Mouse (Mus musculus) forebrain, embryonic 15.5 days (tissue): ENCODE measurements around the gene Nup133. TPM values are rescaled to one million over a fixed set of nuclear protein-coding genes. Genes with fewer than 3 reads are reported as not detected.

Experiments
- ATAC-seq: fragments of 200-750 bp; cut with Nextera tagmentation; replicated peaks from 2 replicates; pipeline ENCODE4 v1.8.0; 2017; ENCODE audit warnings: mild to moderate bottlenecking, moderate TSS enrichment, moderate library complexity
- H3K27ac ChIP-seq: fragments of 300-500 bp; sonication (generic); replicated peaks from 2 replicates; pipeline ENCODE4 v1.5.1; 2015; ENCODE audit warnings: mild to moderate bottlenecking, inconsistent platforms
- H3K27me3 ChIP-seq: fragments of 300-500 bp; sonication (generic); 2 replicates; pipeline ENCODE4 v1.6.1; 2015; ENCODE audit warnings: inconsistent platforms
- H3K36me3 ChIP-seq: fragments of 300-500 bp; sonication (generic); 2 replicates; pipeline ENCODE4 v1.6.1; 2015; ENCODE audit warnings: mild to moderate bottlenecking, inconsistent platforms
- H3K4me1 ChIP-seq: fragments of 300-500 bp; sonication (generic); 2 replicates; pipeline ENCODE4 v1.6.1; 2015; ENCODE audit warnings: inconsistent platforms
- H3K4me2 ChIP-seq: fragments of 300-500 bp; sonication (generic); replicated peaks from 2 replicates; pipeline ENCODE4 v1.6.1; 2015; ENCODE audit warnings: mild to moderate bottlenecking, inconsistent platforms
- H3K4me3 ChIP-seq: fragments of 300-500 bp; sonication (generic); 2 replicates; pipeline ENCODE4 v1.5.1; 2015; ENCODE audit warnings: mild to moderate bottlenecking, inconsistent platforms
- H3K9ac ChIP-seq: fragments of 300-500 bp; sonication (generic); replicated peaks from 2 replicates; pipeline ENCODE4 v1.6.1; 2015; ENCODE audit warnings: mild to moderate bottlenecking, inconsistent platforms
- H3K9me3 ChIP-seq: fragments of 300-500 bp; sonication (generic); 2 replicates; pipeline ENCODE4 v1.6.1; 2016; ENCODE audit warnings: inconsistent platforms
- whole genome bisulfite sequencing: fragments of 180-500 bp; shearing (Covaris S2); methylation state at CpG from one replicate; pipeline ENCODE4 v1.1.7; 2015; ENCODE audit warnings: mixed read lengths; 5-methylcytosine and 5-hydroxymethylcytosine counted together
- polyA plus RNA-seq: library from polyadenylated mRNA; unstranded; fragments of >200 nt; fragmentation: Nextera tagmentation; extraction: Ambion mirVana; gene quantifications from 2 replicates; pipeline ENCODE4 v1.2.1, GENCODE M21; 2015

Gene Nup133
- polyA plus RNA-seq, 1 experiment from 2014 or later = 33.4 TPM

DNA sequence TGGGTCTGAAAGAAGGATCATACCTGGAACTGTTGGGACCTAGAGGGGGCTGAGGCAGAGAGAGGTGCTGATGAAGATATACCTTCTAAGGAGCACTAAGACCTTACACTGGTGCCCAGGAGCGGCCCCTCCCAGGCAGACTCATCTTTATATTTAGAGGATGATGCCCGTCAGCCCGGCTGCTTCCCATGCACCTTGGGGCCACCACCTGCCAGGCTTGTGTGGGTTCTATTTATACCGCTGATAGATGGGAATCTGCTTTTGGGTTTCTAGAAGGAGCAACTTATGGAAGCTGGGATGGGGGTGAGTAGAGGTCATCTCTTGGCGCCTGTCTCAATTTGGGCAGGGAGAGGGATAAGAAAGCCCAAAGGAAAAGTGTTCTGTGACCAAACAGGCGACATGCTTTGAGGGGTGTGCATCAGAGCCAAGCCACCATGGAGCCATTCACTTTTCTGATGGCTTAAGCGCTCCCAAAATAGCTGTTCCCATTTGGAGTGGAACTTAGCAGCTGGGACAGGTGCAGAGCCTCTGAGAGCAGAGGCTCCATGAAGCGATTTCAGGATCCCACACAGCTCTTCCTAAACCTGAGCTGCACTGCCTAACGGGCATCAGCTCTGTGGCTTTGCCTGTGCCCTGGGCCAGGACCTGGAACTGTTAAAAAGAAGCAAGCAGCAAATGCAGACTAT is 53.2 kb downstream of the Nup133 start:
- no peak overlapping the region for H3K9ac ChIP-seq
- peaks cover 13% of the 10 kb centered on the region for H3K36me3 ChIP-seq
- no peak overlapping the region for H3K4me3 ChIP-seq
- H3K27me3 ChIP-seq = peaks cover 40% of the 10 kb centered on the region
- no peak for ATAC-seq
- no peak overlapping the region for H3K4me2 ChIP-seq
- H3K9me3 ChIP-seq = no peaks in the 10 kb centered on the region
- H3K4me1 ChIP-seq = peaks cover 18% of the 10 kb centered on the region
- no peak overlapping the region for H3K27ac ChIP-seq
- WGBS = 72% methylated on average over 9 of the region's 9 CpGs

DNA sequence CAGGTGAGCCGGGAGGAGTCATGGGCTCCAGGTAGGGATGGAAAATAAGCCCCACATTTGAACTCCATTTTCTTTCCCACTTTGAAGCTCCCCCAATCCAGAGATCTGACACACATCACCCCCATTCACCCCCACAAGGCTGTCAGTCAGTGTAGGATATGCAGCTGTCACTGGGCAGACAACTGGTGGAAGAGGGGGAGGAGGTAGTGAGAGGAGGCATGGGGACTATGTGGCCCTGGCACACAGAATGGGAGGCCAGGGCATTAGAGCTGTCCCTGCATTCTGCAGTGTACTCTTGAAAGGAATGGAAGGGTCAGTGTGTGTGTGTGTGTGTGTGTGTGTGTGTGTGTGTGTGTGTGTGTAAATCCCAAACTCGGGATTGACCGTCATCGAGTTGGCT is 53.8 kb downstream of the Nup133 start:
- Histone ChIP-seq H3K9ac (no peak overlapping the region), H3K36me3 (peaks cover 7% of the 10 kb centered on the region), H3K4me2 (no peak overlapping the region), H3K27me3 (peaks cover 46% of the 10 kb centered on the region), H3K4me3 (no peak overlapping the region), H3K9me3 (no peaks in the 10 kb centered on the region), H3K4me1 (peaks cover 18% of the 10 kb centered on the region), H3K27ac (no peak overlapping the region)
- no peak for ATAC-seq
- WGBS = 80% methylated on average over 4 of the region's 4 CpGs

DNA sequence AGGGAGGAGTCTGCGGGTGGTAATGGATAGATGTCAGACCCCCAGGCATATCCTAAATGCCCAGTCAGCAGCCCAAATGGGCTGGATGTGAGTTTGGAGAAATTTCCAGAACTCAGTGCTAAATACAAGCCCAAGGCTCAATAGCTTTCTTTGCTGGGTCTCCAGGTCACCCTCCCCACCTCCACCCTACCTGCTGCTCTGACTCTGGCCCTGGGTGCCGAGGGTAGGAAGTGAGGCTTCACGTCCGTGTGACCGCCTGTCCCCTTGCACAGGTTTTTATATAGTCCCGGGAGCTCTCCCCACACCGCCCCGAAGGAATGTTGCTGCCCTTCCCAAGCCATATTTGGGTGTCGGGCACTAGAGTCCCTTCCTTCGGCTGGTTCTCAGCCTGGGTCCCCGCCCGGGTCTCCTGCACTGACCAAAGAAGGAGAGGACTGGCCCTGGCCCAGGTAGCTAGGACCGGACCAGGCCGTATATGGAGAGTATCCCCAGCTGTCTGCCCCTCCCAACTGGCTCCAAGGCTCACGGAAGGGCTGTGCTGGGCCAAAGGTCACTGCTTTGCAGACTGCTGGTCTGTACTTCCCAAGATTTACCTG is 54.5 kb downstream of the Nup133 start, which contains the start of gene Acta1:
Gene Acta1 (minus strand): TSS at position 250 of the 596 bp plus-strand sequence.
- peaks cover 51% of the 10 kb centered on the region for H3K27me3 ChIP-seq
- H3K4me2 ChIP-seq = no peak within 1 kb of the TSS

DNA sequence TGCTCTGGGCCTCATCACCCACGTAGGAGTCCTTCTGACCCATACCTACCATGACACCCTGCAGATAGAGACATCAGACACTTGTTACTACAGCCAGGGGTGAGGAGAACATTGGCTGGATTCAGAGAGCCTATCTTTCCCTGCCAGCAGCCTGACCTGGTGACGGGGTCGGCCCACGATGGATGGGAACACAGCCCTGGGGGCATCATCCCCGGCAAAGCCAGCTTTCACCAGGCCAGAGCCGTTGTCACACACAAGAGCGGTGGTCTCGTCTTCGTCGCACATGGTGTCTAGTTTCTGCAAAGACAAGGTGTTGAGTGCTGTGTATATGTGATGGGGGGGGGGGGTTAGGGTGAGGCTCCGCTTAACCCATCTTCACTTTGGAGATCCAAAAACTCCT is 55.7 kb downstream of the Nup133 start:
- peaks cover 52% of the 10 kb centered on the region for H3K27me3 ChIP-seq

More for the DNA sequence above, 54.5 kb downstream of the Nup133 start, which contains the start of gene Acta1:
- no peak for ATAC-seq
- H3K4me1 ChIP-seq = peaks cover 18% of the 10 kb centered on the region
- no peak within 1 kb of the TSS for H3K27ac ChIP-seq
- no peak within 1 kb of the TSS for H3K4me3 ChIP-seq
- H3K9ac ChIP-seq = no peak within 1 kb of the TSS
- 28% methylated on average over 15 of the region's 15 CpGs for WGBS
- H3K36me3 ChIP-seq = 0 out of 2 replicates have a peak, but pooled peaks cover 5% of the 10 kb centered on the region
- no peaks in the 10 kb centered on the region for H3K9me3 ChIP-seq

DNA sequence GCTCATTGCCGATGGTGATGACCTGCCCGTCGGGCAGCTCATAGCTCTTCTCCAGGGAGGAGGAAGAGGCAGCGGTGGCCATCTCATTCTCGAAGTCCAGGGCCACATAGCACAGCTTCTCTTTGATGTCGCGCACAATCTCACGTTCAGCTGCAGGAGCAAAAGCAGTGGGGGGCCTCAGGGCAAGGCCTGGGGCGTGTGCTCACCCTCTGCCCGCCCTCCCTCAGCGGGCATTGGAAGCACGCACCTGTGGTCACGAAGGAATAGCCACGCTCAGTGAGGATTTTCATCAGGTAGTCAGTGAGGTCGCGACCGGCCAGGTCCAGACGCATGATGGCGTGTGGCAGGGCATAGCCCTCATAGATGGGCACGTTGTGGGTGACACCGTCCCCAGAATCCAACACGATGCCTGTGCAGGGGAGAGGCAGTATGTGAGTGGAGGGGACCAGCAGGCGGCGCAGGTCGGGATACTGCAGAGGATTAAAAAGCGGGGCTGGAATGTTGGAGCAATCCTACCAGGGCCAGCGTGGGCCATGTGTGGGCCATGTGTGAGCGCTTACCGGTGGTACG is 56.4 kb downstream of the Nup133 start:
- peak overlapping the region; percentile 87 for H3K4me2 ChIP-seq
- no peaks in the 10 kb centered on the region for H3K9me3 ChIP-seq
- H3K36me3 ChIP-seq = 0 out of 2 replicates have a peak, but pooled peaks cover 3% of the 10 kb centered on the region
- no peak overlapping the region for H3K27ac ChIP-seq
- H3K4me3 ChIP-seq = peak overlapping the region; percentile 50
- 14% methylated on average over 30 of the region's 30 CpGs for WGBS
- H3K9ac ChIP-seq = peak overlapping the region; percentile 74
- H3K4me1 ChIP-seq = peaks cover 18% of the 10 kb centered on the region
- peaks cover 52% of the 10 kb centered on the region for H3K27me3 ChIP-seq
- ATAC-seq = peak; percentile 35; the same call in 1 of the 2 replicates

More for the DNA sequence above, 55.7 kb downstream of the Nup133 start:
- no peaks in the 10 kb centered on the region for H3K9me3 ChIP-seq
- no peak overlapping the region for H3K27ac ChIP-seq
- no peak overlapping the region for H3K4me2 ChIP-seq
- ATAC-seq = no peak
- no peak overlapping the region for H3K4me3 ChIP-seq
- WGBS = 81% methylated on average over 11 of the region's 11 CpGs
- H3K4me1 ChIP-seq = peaks cover 18% of the 10 kb centered on the region
- 0 out of 2 replicates have a peak, but pooled peaks cover 3% of the 10 kb centered on the region for H3K36me3 ChIP-seq
- H3K9ac ChIP-seq = no peak overlapping the region

DNA sequence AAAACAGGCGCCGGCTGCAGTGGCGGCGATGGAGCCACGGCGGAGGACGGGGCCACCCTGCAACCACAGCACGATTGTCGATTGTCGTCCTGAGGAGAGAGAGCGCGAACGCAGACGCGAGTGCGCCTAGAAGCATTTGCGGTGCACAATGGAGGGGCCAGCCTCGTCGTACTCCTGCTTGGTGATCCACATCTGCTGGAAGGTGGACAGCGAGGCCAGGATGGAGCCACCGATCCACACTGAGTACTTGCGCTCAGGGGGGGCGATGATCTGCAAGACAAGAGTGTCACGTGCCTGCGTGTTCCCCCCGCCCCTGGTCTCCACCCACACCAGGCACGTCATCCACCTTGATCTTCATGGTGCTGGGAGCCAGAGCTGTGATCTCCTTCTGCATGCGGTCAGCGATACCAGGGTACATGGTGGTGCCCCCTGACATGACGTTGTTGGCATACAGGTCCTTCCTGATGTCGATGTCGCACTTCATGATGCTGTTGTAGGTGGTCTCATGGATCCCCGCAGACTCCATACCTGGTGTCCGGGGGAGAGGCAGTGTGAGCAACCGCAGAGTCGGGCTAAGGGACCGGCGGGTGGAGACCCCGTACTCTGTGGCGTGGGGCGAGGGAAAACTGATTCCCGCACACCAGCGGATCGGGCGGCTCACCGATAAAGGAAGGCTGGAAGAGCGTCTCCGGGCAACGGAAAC is 57.0 kb downstream of the Nup133 start:
- Histone ChIP-seq H3K4me2 (peak overlapping the region; percentile 87), H3K9me3 (no peaks in the 10 kb centered on the region), H3K4me3 (peak overlapping the region; percentile 50), H3K27ac (peak overlapping the region; percentile 62), H3K4me1 (peaks cover 18% of the 10 kb centered on the region), H3K36me3 (0 out of 2 replicates have a peak, but pooled peaks cover under 1% of the 10 kb centered on the region), H3K9ac (peak overlapping the region; percentile 74), H3K27me3 (peaks cover 52% of the 10 kb centered on the region)
- under 1% methylated on average over 49 of the region's 49 CpGs for WGBS
- ATAC-seq = peak; percentile 75

DNA sequence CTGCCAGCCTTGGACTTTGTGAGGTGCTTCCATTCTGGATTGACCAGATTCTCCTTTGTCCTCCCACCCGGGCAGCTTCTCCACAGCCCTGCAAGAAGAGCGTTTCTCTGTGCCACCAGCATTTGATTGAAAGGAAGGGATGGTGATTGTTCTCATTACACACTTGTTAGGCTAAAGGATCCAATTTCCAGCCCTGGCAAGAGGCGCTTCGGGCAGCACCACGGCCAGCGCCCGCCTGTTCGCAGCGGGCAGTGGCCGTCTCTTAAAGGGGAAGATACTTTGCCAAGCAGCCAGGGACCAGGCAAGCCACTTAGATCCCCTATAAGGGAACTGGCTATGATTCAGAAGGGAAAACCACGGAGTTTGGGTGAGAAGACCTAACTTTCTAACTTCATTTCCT is 57.8 kb downstream of the Nup133 start:
- peak overlapping the region; percentile 74; the same call in 1 of the 2 replicates for H3K9ac ChIP-seq
- peak overlapping the region; percentile 62 for H3K27ac ChIP-seq
- peaks cover 52% of the 10 kb centered on the region for H3K27me3 ChIP-seq
- H3K9me3 ChIP-seq = no peaks in the 10 kb centered on the region
- peak overlapping the region; percentile 87 for H3K4me2 ChIP-seq
- ATAC-seq = no peak
- H3K4me3 ChIP-seq = peak overlapping the region; percentile 50
- 0% methylated on average over 11 of the region's 11 CpGs for WGBS
- no peaks in the 10 kb centered on the region for H3K36me3 ChIP-seq
- H3K4me1 ChIP-seq = peaks cover 18% of the 10 kb centered on the region

DNA sequence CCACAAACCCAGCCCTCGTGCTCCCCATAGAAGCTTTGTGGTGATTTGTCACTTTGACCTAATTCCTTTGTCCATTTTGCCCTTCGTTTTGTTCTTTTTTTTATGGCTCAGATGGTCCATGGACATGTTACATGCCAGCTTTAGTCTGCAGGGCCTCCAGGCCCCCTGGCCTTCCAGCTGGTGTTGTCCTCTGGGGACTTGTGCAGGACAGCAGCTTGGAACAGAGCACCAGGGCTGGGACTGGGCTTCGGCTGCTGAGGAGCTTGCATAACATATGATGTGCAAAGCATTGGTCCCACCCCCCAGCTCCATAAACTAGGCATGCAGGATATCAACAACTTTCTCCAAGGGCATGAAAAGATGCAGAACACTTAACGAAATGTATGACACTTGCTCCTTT is 59.3 kb downstream of the Nup133 start:
- ATAC-seq = no peak
- Histone ChIP-seq H3K4me3 (no peak overlapping the region), H3K9me3 (no peaks in the 10 kb centered on the region), H3K9ac (no peak overlapping the region), H3K27me3 (peaks cover 48% of the 10 kb centered on the region), H3K4me2 (no peak overlapping the region), H3K4me1 (peaks cover 22% of the 10 kb centered on the region), H3K36me3 (no peaks in the 10 kb centered on the region), H3K27ac (no peak overlapping the region)
- WGBS = 68% methylated on average over 4 of the region's 4 CpGs

DNA sequence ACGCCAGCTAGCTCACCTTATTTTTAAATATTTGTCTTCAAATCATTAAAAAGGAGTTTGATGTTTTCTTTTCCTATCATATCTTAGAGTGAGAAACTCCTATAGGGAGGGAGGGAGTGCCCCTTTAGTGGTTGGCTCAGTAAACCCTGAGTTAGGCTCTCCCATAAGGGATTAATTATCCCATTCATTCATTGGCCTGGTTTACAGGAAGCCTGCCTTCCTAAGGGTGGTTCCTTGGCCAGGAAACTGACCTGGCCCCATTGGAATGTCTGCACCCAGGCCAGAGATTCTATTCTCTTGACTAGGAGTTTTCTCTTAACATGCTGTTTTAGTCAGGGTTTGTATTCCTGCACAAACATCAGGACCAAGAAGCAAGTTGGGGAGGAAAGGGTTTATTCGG is 61.1 kb downstream of the Nup133 start:
- no peak for ATAC-seq
- Histone ChIP-seq H3K4me2 (no peak overlapping the region), H3K27me3 (peaks cover 29% of the 10 kb centered on the region), H3K9me3 (no peaks in the 10 kb centered on the region), H3K4me3 (no peak overlapping the region), H3K9ac (no peak overlapping the region), H3K4me1 (peaks cover 31% of the 10 kb centered on the region), H3K27ac (no peak overlapping the region), H3K36me3 (no peaks in the 10 kb centered on the region)
- 91% methylated on average over 2 of the region's 2 CpGs for WGBS

DNA sequence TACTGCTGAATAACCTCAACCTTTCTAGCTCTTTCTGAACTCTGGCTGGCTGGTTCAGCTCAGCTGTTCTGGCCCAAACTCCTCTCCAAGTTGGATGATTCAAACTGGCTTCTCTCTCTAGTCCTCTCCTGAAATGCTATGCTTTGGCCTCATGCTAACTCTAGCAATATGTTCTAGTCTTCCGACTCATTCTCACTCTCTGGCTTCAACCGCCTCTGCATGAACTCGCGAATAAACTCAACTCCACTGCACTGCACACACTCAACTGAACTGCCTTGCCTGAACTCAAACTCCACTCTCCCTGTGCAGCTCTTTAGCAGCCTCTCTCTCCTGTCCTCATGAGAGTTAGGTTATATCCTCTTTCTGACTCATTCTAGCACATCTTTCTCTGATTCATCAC is 61.9 kb downstream of the Nup133 start:
- WGBS = 88% methylated on average over 4 of the region's 4 CpGs
- H3K4me2 ChIP-seq = no peak overlapping the region
- H3K4me3 ChIP-seq = no peak overlapping the region
- H3K9ac ChIP-seq = no peak overlapping the region
- peaks cover 23% of the 10 kb centered on the region; the same call in 1 of the 2 replicates for H3K27me3 ChIP-seq
- H3K9me3 ChIP-seq = no peaks in the 10 kb centered on the region
- no peak overlapping the region for H3K27ac ChIP-seq
- peaks cover 24% of the 10 kb centered on the region for H3K4me1 ChIP-seq
- no peak for ATAC-seq
- no peaks in the 10 kb centered on the region for H3K36me3 ChIP-seq

DNA sequence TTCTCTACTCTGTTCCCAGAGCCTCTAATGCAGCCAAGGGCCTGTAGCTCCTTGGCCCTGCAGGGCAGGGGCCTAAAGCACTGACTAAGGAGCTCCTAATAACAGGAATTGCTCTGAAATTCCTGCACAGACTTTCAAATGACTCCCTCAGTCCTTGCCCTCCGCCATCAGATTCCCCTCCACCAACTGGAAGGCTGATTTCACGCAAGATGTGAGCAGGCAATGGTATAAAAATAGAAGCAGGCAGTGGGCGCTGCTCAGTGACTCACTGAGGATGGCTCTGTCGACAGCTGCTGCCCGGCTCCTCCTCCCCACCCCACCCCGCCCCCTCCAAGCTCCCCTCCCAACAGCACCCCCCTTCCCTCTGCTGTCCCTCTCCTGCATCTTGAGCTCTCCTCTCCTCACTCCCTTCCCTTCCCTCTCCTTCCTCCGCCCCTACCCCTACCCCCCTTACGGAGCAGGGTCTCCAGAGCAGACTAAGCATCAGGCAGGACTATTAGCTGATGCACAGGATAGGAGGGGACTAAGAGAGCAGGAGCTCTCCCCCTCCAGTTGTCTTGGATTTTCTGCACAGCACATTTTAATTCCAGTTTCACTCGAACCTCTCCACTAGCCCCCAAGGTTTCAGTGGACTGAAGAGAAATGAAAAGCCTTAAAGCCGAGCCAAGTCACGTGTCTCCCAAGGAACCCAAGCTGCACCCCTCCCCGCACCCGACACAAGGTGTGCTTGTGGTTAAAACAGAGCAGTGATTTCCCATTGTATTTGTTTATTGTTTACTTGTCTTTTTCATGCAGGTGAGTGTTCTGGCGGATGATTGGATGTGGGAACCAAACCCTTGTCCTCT is 64.1 kb downstream of the Nup133 start:
- 4% methylated on average over 13 of the region's 14 CpGs for WGBS
- peaks cover 13% of the 10 kb centered on the region for H3K4me1 ChIP-seq

More for the DNA sequence above, 64.1 kb downstream of the Nup133 start:
- Histone ChIP-seq H3K4me3 (peak overlapping the region; percentile 16), H3K4me2 (peak overlapping the region; percentile 32), H3K27me3 (peaks cover 4% of the 10 kb centered on the region; the same call in 1 of the 2 replicates), H3K36me3 (no peaks in the 10 kb centered on the region), H3K9me3 (no peaks in the 10 kb centered on the region), H3K27ac (peak overlapping the region; percentile 82), H3K9ac (peak overlapping the region; percentile 30; the same call in 1 of the 2 replicates)
- peak; percentile 90 for ATAC-seq
